8 mouse cellular contexts compared by ENCODE assay signal in genomic region chr2:15054496-15054895, GRCm38 (mm10). TPM values are rescaled to one million over a fixed set of nuclear protein-coding genes. Genes with fewer than 3 reads are reported as not detected.
DNase-seq lines count a peak whose midpoint lies in the region; ATAC-seq lines count a peak whose summit lies in the region.

No protein-coding gene starts in this region.

- H3K27ac ChIP-seq in heart, embryonic 11.5 days (ENCODE audit: low read depth, low read length) = peak overlapping the region; percentile 91
- peak overlapping the region; percentile 83 for H3K27ac ChIP-seq in forebrain, embryonic 16.5 days (ENCODE audit: low read length)
- H3K27ac ChIP-seq in liver, embryonic 15.5 days (replicated peaks) = peak overlapping the region; percentile 85

- no peaks in the 10 kb centered on the region for H3K27me3 ChIP-seq in heart, embryonic 11.5 days (ENCODE audit: control insufficient read depth, insufficient read depth, low read length)
- no peaks in the 10 kb centered on the region for H3K27me3 ChIP-seq in forebrain, embryonic 16.5 days (replicated peaks; ENCODE audit: control insufficient read depth, insufficient read depth, low read length)
- H3K27me3 ChIP-seq in liver, embryonic 15.5 days = no peaks in the 10 kb centered on the region

- ATAC-seq in heart, embryonic 11.5 days (replicated peaks; ENCODE audit: insufficient number of reproducible peaks, low FRiP score, low TSS enrichment) = peak; percentile 16; the same call in 1 of the 2 replicates
- no peak for ATAC-seq in forebrain, embryonic 16.5 days
- peak; percentile 10 for ATAC-seq in liver, embryonic 15.5 days (ENCODE audit: insufficient read depth)

- intact Hi-C loops in gastrocnemius, postnatal 36 days (cut with DNase I) = no loop called here

- DNase-seq in heart, adult 8-10 months (ENCODE audit: low spot score) = no peak
- peak; percentile 69 for DNase-seq in ES-CJ7 (ENCODE audit: low read depth, low spot score)
- DNase-seq in urinary bladder, postnatal 14 days (ENCODE audit: low spot score) = no peak
- no peak for DNase-seq in kidney, adult 9 months
- no peak for DNase-seq in gastrocnemius, postnatal 36 days

- no peaks in the 10 kb centered on the region for H3K36me3 ChIP-seq in heart, embryonic 11.5 days (ENCODE audit: control insufficient read depth, insufficient read depth, low read length)
- H3K36me3 ChIP-seq in forebrain, embryonic 16.5 days (ENCODE audit: control insufficient read depth, insufficient read depth) = no peaks in the 10 kb centered on the region
- H3K36me3 ChIP-seq in liver, embryonic 15.5 days (replicated peaks) = no peaks in the 10 kb centered on the region

- no peaks in the 10 kb centered on the region for H3K9me3 ChIP-seq in heart, embryonic 11.5 days (replicated peaks; ENCODE audit: control insufficient read depth, low read length)
- H3K9me3 ChIP-seq in forebrain, embryonic 16.5 days (ENCODE audit: control insufficient read depth, low read length) = no peaks in the 10 kb centered on the region
- H3K9me3 ChIP-seq in liver, embryonic 15.5 days (replicated peaks) = no peaks in the 10 kb centered on the region

- peak overlapping the region; percentile 91 for H3K4me3 ChIP-seq in heart, embryonic 11.5 days (ENCODE audit: low read depth, low read length)
- H3K4me3 ChIP-seq in forebrain, embryonic 16.5 days (replicated peaks; ENCODE audit: low read length) = peak overlapping the region; percentile 98
- H3K4me3 ChIP-seq in liver, embryonic 15.5 days (replicated peaks) = peak overlapping the region; percentile 97

- 21% methylated on average over 10 of the region's 10 CpGs for WGBS in heart, embryonic 11.5 days (ENCODE audit: insufficient replicate concordance)
- WGBS in forebrain, embryonic 16.5 days = 17% methylated on average over 10 of the region's 10 CpGs
- 33% methylated on average over 10 of the region's 10 CpGs for WGBS in liver, embryonic 15.5 days (ENCODE audit: insufficient replicate concordance)

- peak overlapping the region; percentile 73 for H3K4me2 ChIP-seq in heart, embryonic 11.5 days
- peak overlapping the region; percentile 53 for H3K4me2 ChIP-seq in forebrain, embryonic 16.5 days (ENCODE audit: low read length)
- H3K4me2 ChIP-seq in liver, embryonic 15.5 days = peak overlapping the region; percentile 92

- H3K4me1 ChIP-seq in heart, embryonic 11.5 days (ENCODE audit: control insufficient read depth, insufficient read depth, low read length) = peaks cover 5% of the 10 kb centered on the region; the same call in 1 of the 2 replicates
- peaks cover 31% of the 10 kb centered on the region for H3K4me1 ChIP-seq in forebrain, embryonic 16.5 days (replicated peaks; ENCODE audit: control insufficient read depth, insufficient read depth, low read length)
- peaks cover 26% of the 10 kb centered on the region for H3K4me1 ChIP-seq in liver, embryonic 15.5 days (replicated peaks)

- peak overlapping the region; percentile 83 for H3K9ac ChIP-seq in heart, embryonic 11.5 days (ENCODE audit: low read depth, low read length)
- peak overlapping the region; percentile 97 for H3K9ac ChIP-seq in forebrain, embryonic 16.5 days (replicated peaks; ENCODE audit: low read depth, low read length)
- peak overlapping the region; percentile 84 for H3K9ac ChIP-seq in liver, embryonic 15.5 days

RNA-seq across cellular contexts. Expression of gene Nsun6, which starts 0.4 kb away (rescaled TPM):
- polyA plus RNA-seq in heart, embryonic 11.5 days (2014; fragmentation: Nextera tagmentation; extraction: Ambion mirVana) = 5.2 and 6.6 TPM in 2 replicates
- total RNA-seq in heart, adult 8-10 months (2022) = 1 to 10 TPM; 4.6 to 6.7 (median 5.5) TPM
- polyA plus RNA-seq in forebrain, embryonic 16.5 days (2015; fragmentation: Nextera tagmentation; extraction: Ambion mirVana) = 17.5 and 19.0 TPM in 2 replicates
- polyA plus RNA-seq in liver, embryonic 15.5 days (2015; fragmentation: Nextera tagmentation; extraction: Ambion mirVana) = 2.9 and 4.5 TPM in 2 replicates
- 1 to 10 TPM; 2.2 to 3.0 TPM for total RNA-seq in gastrocnemius, postnatal 36 days (2021)

RNA-seq across cellular contexts. Expression of gene Arl5b, which starts 5.3 kb away (rescaled TPM):
- 28.1 and 29.3 TPM in 2 replicates for polyA plus RNA-seq in heart, embryonic 11.5 days (2014; fragmentation: Nextera tagmentation; extraction: Ambion mirVana)
- 10 to 100 TPM; 17.6 to 26.7 (median 21.9) TPM for total RNA-seq in heart, adult 8-10 months (2022)
- 34.5 and 36.8 TPM in 2 replicates for polyA plus RNA-seq in forebrain, embryonic 16.5 days (2015; fragmentation: Nextera tagmentation; extraction: Ambion mirVana)
- 5.6 and 6.0 TPM in 2 replicates for polyA plus RNA-seq in liver, embryonic 15.5 days (2015; fragmentation: Nextera tagmentation; extraction: Ambion mirVana)
- total RNA-seq in gastrocnemius, postnatal 36 days (2021) = 10 to 100 TPM; 15.7 to 22.4 TPM
